Mouse (Mus musculus): ENCODE data around the gene Itga11.
"Not testable (repeated sequence)": the region's sequence is repeated elsewhere in the genome, so short reads cannot be mapped to it uniquely, and the experiment has no call there.

Itga11 gene

DNA sequence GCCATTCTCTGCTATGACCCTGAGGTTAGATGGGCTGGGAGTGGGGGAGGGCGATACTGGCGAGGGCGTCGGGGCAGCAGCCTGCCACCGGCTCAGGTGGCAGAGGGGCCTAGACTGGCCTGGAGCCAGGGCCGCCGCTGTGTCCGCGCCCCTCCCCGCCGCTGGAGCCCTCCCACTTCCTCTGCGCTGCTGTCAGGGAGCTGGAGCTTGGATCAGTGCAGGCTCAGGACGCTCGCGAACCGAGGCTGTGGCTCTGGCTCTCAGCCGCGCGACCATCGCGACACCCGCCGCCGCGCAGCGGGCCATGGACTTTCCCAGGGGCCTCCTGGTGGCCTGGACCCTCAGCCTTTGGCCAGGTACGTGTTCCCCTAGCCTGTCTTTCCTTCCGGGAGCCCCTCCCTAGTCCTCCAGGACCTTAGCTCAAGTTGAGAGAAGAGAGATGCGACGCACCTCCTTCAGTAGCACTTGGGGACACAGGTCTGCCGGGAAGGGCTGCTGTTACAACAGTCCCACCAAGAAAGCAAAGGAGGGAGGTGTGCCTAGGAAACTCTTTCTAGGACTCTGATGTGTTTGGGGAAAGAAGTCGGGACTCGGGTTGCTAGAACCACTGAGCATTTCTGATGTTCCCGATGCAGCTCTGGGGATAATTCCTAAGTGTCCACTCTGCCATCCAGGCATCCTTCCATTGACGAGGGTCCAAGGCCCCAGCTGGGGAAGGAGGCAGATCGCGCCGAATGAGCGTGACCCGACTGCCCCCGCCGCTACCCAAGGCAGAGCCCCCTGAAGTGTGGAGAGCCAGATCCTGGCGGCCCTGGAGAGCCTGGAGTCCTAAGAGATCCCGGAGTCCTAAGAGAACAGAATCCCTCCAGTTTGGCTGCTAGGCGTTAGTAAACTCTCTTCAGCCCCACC lies at the start of gene Itga11:
Itga11 (plus strand) TSS at position 186 of the 909 bp plus-strand sequence.
- DNase-seq, result no peak

DNA sequence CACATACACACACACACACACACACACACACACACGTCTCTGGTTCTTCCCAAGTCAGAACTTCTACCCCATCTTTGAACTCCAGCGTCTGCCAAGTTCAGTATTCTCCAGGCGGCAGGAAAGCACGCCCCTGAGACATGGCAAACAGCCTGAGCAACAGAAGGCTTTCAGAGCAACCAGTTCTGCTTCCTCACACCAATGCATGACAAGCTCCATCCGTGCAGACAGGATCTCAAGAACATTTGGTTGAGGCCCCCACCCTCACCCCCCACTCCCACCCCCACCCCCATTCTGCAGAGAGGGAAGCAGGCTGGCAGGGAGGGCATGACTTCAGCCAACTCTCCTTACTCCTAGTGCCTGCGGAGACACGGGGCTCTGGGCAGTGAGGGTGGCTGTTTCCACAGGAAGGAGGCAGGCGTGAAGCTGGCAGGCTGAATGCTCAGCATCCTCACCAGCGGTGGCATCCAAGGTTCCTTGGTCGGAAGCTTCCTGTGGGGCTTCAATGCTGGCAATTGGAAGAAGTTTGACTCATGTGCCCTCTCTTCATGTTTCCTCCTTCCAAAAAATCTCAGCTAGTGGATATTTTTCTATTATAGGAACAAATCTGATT lies 46.9 kb upstream of the Itga11 start:
- no peak for DNase-seq

DNA sequence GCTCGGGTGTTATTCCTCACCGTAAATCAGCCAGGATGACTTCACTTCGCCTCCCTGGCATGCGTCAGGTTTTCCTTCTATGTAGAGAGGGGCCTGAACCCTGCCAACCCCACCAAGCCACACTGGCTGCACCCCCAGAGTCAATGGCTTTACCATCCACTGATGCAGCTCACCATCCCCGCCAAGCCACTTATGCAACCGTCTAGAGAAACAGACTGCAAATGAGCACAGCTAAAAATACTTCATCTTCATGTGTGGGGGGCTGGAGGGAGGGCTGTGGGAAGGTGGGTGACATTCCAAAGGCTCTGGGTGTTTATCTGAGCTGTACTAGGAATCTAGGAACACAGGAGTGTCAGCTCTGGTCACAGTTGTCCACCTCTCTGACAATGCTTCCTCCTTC lies 45.2 kb upstream of the Itga11 start:
- no peak for DNase-seq

DNA sequence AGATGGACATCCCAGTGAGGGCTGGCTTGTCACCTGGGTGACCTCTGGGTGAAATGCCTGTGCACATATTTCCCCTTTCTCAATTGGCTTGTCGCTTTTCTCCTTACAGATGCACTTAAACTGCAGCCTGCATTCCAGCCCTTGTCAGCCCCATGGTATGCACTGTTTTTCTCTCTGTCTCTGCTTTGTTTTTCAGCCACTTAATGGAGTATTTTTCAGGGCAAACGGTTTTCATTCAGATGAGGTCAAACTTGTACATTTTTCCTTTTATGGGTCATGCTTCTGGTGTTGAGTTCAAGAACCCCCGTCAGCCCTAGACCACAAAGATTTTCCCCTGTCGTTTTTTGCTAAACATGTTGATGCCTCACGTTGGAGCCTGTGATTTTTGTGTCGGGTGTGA lies 39.6 kb upstream of the Itga11 start:
- no peak for DNase-seq

DNA sequence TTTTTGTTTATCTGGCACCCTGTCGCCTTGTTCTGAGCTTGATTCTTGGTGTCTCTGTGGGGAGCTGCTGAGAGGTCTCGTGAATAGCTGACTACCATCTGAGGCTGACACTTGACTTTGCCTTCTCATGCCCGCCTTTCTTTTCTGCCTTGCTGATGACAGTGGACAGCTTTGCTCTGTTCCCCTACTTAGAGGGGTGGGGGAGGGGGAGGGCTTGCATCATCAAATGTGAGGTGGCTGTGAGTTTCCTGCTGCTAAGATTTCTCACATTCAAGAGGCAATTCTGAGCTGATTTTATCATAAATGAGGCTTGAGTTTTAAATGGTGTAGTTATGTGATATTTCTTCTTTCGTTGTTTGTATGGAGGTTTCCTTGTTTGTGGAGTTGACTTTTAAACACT lies 37.9 kb upstream of the Itga11 start:
- no peak for DNase-seq

DNA sequence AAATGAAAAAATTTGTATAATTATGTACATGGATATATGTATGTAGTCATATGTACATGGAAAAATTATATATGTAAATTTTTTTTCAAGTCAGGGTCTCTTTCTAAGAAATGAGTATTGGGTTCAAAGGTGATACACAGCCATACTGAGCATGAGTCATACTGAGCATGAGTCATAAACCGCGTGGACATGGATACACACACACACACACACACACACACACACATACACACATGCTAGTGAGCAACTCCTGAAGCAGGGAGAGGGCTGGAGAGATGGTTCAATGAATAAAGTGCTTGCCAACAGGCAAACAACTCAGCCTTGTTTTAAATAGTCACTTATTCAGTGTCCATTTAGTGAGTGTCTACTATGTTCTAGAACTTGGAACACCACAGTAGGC lies 37.4 kb upstream of the Itga11 start:
- no peak for DNase-seq

DNA sequence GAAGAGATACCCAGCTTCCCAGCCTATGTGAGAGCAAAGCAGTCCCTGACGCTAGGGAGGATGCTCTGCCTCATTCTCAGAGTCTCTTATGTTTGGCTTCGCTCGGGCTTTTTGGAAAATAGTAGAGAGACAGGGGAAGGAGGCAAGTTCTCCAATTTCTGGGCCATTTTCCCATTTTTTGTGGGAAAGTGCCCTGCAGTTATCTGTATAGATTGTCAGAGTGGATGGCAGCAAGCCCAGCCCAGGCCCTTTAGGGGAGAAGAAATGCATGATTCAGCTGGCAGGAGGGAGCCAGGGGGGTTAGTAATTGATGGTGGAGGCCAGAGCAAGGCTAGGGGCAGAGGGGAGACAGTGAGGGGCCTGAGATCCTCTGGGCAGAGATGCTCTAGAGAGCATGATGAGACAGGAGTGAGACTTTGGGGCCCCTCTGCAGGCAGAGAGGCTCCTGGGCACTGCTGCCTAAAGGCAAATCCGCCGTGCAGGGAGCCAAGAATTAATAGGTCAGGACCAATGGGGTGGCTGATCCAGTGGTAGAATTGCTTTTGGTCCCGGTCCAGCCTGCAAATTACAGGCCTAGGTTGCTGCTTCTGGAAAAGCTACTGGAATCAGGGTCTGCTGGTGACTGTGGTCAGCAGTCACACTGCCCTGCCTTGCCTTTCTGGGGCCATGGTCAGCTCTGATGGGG lies 31.8 kb upstream of the Itga11 start:
- no peak for DNase-seq

DNA sequence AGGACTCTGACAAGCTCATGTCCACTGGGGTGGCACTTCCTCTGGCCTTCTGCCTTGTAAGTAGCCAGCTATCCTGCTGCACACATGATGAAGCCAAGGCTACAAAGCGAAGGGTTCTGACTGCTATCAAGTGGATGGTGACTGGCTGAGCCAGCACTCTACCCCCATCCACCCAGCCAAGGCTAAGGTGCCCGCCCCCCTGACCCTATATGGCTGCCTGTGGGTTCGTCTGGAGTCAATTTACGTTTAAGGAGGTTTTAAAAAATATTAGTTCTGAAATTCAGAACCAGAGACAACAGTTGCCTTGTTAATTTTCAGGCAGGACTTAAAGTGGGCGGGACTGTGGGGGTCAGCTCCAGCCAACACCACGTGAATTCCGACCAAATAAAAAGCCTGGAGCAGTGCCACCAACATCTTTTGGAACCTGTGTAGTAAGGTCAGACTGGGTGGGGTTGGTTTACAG lies 30.9 kb upstream of the Itga11 start:
- no peak for DNase-seq

DNA sequence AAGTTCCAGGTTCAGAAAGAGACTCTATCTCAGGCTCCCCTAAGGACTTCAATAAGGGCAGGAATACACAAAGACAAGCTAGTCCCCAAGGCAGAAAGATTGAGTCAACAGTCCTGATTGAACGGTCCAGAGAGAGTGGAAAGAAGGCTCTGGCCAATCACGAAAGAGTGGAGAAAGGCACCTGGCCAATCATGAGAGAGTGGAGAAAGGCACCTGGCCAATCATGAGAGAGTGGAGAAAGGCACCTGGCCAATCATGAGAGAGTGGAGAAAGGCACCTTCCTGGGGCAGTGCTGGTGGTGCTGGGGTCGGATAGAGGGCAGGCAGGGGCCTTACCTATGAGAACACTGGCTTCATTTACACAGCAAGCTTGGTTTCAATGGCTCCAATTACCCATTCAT lies 28.2 kb upstream of the Itga11 start:
- no peak for DNase-seq

DNA sequence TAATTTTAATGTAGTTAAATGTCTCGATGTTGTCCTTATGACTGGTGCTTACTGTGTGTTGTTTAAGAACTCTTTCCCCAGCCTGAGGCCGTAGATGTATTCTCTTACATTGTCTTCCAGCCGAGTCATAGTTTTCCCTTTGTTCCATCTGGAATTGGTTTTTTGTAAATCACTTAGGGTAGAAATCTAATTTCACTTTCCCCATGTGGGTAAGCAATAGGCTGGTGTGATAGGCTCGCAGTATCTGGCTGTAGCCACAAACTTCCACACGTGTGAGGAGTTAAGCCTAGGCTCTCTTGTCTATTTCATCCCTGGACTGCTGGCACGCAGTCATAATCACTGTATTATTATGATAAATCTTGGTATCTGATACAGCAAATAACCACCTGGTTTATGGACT lies 26.9 kb upstream of the Itga11 start:
- no peak for DNase-seq

DNA sequence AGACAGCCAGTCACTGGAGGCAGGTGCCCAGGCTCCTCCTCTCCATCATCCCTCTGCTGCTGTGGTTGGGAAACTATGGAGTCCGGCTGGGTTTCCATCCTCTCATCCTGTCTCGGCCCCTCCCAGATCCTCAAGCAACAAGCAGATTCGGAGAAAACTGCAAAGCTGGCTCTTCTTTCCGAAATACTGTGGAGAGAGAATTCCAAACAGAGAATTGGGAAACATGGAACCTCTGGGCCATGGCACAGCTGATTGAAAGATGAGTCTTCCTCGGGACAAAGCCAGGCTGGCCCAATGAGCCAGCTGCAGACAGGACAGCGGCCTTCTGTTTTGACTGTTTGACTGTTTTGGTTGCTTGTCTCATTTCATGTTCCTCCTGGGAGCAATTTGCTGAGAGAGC lies 23.3 kb upstream of the Itga11 start:
- DNase-seq, result no peak

DNA sequence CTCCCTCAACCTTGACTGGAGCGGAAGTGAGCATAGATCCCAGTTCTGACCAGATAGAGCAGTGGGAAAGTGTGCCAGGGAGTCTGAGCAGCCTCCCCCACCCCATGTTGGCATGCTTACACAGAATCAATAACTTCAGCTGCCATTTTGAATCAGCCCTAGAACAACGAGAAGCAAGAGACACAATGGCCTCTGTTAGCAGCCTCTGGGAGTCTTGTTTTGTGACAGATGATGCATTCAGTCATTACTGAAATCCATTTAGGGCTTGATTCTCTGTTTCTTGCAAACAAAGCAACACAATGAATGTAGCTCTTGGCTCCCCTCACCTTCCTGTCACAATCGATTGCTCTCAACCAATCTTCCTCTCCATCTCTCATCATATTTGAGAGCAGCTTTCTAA lies 19.6 kb upstream of the Itga11 start:
- DNase-seq, result no peak

DNA sequence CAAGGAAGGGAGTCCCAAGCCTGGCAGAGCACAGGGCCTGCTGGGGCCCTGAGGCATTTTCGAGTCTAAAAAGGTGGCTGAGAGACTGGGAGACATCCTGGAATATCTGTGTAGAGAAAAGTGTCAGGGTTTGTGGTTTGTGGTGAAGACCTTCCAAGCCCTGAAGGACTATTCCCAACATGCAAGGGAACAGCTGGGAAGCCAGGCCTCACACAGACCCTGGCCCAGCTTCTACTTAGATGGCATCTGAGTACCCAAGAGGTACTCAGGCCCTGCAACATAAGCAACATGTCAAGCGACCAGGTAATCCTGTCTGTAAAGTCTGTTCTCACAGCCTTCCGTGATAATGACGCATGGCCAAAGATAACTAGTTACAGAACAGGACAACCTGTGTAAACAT lies 18.6 kb upstream of the Itga11 start:
- no peak for DNase-seq

DNA sequence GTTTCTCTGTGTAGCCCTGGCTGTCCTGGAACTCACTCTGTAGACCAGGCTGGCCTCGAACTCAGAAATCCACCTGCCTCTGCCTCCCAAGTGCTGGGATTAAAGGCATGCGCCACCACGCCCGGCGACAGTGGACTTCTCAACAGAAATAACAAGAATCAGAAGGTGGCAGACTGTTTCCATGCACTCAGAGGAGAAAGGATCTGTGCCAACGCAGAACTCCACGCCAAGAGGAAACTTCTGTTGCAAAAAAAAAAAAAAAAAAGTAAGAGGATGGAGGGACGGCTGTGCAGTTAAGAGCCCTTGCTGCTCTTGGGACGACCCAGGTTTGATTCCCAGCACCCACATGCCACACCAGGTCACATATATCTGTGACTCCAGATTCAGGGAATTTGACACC lies 16.7 kb upstream of the Itga11 start:
- DNase-seq, result not testable (repeated sequence)

DNA sequence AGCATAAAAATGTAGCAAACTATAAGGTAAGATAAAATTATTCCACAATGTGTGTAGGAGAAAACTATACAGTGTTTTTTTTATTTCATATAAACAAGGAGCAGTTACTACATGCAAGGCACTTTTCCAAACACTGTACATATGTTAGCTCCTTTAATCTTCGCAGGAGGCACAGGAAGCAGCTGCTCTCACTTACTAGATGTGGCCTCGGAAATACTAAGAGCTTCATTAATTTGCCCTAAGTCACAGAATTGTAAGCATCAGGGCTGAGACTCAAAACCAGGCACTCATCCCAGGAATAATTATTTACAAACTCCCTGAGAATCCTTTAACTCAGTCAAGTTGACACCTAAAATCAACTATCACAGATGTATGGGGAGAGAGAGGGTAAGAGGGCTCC lies 14.2 kb upstream of the Itga11 start:
- DNase-seq, result no peak

DNA sequence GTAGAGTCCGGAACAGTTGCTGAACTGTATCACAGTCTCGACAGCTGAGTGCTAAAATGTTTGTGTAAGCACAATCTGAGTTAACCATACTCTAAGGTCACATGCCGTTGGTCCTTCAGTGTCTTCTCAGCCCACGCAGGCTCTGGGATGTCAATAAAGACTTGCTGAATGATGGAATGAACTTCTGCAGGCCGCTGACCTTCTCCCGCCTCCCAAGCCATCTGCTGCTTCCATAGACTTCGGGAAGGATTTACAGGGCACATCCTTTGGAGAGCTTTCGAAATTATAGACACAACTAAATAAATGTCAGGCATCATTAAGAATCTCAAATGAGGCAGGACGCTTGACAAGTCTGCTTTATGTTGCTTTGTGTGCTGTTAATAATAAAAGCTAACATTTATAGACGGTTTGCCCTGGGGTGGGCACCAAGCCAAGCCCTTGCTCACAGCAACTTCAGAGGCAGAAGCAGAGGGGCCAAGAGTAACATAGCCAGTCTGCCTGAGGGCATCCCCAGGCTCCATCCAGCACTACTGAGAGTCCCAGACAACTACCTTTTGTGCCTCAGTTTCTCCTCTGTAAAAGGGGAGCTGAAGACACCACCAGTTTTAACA lies 13.4 kb upstream of the Itga11 start:
- no peak for DNase-seq

DNA sequence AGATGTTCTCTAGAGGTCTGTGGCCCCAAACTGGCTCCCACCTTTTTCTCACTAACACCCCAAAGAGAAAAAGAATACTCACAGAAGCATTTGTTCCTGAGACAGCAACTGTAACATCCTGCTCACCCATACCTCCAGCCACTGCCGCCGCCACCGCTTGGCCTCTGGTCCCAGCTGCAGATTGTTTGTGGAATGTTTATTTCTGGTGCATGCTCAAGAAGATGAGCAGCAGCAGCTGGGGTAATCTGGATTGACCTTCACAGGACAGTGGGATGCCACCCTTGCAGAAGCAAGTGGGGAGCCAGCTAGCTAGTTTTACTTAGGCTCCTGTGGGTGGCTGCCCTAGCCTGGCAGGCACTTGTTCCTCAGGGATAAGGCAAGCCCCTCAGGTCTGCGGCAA lies 11.7 kb upstream of the Itga11 start:
- no peak for DNase-seq

DNA sequence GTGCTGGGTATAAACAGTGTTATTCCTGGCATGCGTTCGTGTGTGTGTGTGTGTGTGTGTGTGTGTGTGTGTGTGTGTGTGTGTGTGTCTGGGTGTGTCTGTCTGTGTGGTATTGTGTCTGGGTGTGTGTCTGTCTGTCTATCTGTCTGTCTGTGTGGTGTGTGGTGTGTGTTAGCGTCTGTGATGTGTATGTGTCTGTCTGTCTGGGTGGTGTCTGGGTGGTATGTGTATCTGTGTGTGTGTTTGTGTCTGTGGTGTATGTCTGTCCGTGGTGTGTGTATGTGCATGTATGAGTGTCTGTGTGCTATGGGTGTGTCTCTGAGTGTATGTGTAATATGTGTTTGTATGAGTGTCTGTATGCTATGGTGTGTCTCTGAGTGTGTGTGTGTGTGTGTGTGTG lies 9.1 kb upstream of the Itga11 start:
- no peak for DNase-seq

DNA sequence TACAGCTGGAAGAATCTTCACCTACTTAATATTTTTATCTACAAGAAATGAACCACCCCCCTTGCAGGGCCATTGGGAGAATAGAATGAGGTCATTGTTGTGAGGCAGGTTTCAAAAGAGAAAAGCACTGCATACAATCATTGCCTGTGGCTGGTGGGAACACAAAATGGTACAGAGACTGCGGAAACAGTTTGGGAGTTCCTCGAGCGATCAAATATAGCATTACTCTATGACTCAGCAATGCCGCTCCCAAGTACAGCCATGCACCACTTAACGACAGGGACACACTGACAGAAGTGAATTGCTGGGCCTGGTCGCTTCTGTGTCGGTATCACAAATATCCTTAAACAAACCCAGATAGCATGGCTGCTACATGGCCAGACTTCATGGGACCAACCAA lies 4.4 kb upstream of the Itga11 start:
- DNase-seq, result no peak

DNA sequence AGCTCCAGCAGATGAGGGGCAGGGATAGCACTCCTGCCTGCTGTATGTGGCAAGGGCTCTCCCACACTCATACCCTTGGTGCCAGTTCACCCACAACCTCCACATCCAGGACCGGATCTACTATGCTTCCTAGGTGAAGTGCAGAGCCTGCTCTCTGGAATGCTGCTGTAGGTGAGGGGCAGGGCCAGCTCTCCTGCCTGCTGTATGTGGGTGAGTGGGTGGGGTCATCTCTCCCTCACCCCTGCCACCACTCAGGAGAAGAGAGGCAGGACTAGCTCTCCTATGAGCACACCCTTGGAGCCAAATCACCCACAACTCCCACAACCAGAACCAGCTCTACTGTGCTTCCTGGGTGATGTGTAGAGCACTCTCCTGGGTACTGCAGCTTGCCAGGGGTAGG lies 2.5 kb upstream of the Itga11 start:
- DNase-seq, result no peak

DNA sequence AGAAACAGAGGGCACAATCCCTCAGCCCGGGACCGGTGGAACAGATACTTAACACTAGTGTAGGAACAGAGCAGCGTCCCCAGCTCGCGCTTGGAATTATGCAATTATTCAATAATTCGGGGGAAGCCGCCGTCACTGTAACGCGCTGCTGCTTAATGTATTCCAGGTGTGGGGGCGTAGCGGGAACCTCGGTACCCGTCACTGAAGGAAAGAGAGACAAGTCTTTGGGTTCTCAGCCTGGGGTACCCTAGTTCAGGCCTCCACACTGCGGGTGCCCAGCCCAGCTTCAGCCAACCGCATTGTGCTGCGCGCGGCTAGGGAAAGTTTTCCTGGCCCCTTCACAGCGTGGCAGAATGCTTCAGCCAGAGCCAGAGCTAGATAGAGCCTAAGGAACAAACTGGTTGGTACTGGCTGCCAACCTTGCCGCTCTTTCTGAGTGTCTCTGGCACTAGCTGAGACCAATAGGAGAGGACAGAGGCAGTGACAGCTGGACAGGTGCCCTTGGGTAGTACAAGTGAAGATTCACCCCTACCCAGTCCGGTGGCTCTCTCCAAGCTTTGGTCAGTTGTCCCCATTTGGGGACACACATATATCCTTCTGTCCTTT lies 1.0 kb downstream of the Itga11 start:
- no peak for DNase-seq

DNA sequence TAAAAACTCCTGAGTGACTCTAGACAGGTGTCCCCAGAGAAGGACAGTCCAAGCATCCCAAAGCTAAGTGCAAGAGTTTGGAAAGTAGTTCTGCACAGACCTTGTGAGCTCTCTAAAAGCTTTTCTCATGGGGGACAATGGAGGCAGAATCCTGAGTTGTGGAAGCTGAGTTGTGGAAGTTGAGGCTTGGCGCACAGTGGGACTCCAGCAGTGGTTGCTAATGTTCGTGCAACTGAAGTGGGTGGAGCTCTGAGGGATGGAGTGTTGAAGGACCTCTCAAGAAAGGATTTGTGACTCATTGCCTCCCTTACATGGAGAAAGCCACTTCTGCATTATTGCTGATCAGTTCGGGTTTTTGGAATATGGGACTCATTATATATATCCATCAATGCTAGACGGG lies 1.8 kb downstream of the Itga11 start:
- DNase-seq, result no peak

DNA sequence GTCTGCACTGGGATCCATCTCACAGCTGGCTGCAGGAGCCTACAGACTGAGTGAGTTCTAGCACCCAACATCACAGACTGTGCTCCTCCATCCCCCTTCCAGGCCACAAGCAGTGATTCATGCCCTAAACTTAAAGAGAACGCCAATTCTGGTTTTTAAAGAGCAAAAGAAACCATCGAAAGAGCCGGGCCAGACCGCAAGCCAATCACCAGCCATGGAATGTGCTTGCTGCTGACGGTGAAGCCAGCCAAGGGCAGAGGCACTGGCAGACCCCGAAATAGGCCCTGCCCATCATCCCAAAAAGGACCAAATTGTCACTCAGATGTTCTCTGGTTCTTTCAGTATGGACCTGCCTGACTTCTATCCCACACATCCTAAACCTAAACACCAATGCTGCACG lies 6.7 kb downstream of the Itga11 start:
- no peak for DNase-seq

All from cerebellum, adult 11 months (tissue).